Mouse (Mus musculus): ENCODE results near the gene Hspg2. TPM values are rescaled to one million over a fixed set of nuclear protein-coding genes. Genes with fewer than 3 reads are reported as not detected.
"Not testable (repeated sequence)": the region's sequence is repeated elsewhere in the genome, so short reads cannot be mapped to it uniquely, and the experiment has no call there.

Hspg2 gene
- 10 to 100 TPM in 1 of 2 experiments, 1 to 10 TPM in 1; 5.6 to 10.8 TPM for total RNA-seq (2021)

- DNase-seq (ENCODE audit: extremely low spot score in 1 of 2, low spot score in 1 of 2): peak; percentile 59 to 69
Measured at GRCm38 (mm10) chr4:137468260-137469080, at the start of gene Hspg2. Hspg2 (plus strand) TSS chr4:137468769.

DNA sequence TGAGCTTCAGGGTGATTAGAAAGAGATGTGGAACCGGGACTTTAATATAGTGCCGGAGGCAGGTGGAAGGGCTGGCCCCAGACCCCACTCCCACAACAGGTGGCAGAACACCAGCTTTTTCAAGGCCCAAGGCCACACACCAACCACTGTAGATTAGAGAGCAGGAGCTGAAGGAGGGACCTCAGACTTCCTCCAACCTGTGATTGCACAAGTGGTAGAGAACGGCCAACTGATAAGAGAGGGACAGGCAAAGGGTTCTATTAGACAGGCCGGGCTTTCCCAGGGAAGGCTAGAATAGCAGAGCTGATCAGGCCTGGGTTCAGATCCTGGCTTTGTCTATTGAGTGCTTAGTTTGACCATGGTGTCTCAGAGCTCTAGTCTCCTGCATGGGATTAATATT lies 38.1 kb upstream of the Hspg2 start, which contains the start of gene Cela3b:
TSS of gene Cela3b (minus strand) at position 39 of the 400 bp plus-strand sequence.
- DNase-seq (ENCODE audit: extremely low spot score in 1 of 2, low spot score in 1 of 2): no peak

DNA sequence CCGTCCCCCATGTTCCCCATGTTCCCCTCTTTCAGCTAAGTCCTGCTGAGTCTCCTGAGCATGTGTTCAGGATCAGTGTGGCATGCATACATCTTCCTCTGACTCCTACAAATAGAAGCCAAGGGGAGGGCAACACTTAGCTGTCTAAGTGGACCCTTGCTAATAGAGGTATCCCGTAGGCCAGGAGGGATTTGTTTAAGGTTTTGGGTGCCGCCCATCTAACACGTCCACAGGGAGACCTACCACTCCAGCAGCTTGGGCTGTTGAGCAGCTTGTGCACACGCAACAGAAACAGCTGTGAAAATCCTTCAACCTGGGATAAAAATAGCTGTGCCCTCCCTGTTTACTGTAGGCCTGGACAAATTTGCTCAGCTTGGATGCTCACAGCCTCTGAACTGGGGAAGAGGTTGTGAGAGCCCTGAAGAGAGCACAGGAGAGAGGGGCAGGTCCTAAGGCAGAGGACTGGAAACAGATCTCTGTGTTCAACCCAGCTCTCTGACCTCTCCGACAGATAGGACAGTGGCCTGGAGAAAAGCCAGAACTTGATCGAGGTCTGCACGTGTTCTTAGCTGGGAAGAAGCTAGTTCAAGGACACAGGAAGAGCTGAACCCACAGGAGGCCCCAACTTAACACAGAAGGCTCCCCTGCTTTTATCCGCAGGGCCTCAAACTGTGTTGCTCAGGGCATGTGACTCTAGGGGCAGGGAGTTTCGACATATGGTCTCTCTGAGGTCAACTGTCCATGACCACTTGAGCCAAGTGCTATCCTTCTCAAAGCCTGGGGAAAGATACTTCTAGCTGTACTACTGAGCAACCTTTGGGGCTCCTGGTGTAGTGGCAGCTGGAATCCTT lies 35.6 kb upstream of the Hspg2 start:
- DNase-seq (ENCODE audit: extremely low spot score in 1 of 2, low spot score in 1 of 2): not testable (repeated sequence)

GRCm38 (mm10) chr4:137436979-137437669 lies 31.4 kb upstream of the Hspg2 start:
- DNase-seq (ENCODE audit: extremely low spot score in 1 of 2, low spot score in 1 of 2): no peak

GRCm38 (mm10) chr4:137438842-137439241 lies 29.7 kb upstream of the Hspg2 start:
- no peak for DNase-seq (ENCODE audit: extremely low spot score in 1 of 2, low spot score in 1 of 2)

GRCm38 (mm10) chr4:137441332-137441731 lies 27.2 kb upstream of the Hspg2 start:
- no peak for DNase-seq (ENCODE audit: extremely low spot score in 1 of 2, low spot score in 1 of 2)

- peak; percentile 81 to 97 for DNase-seq (ENCODE audit: extremely low spot score in 1 of 2, low spot score in 1 of 2)
Measured at GRCm38 (mm10) chr4:137443625-137444024, 24.9 kb upstream of the Hspg2 start.

GRCm38 (mm10) chr4:137445881-137446280 lies 22.7 kb upstream of the Hspg2 start:
- no peak for DNase-seq (ENCODE audit: extremely low spot score in 1 of 2, low spot score in 1 of 2)

- DNase-seq (ENCODE audit: extremely low spot score in 1 of 2, low spot score in 1 of 2): no peak
Measured at GRCm38 (mm10) chr4:137447363-137448196, 21.0 kb upstream of the Hspg2 start.

DNA sequence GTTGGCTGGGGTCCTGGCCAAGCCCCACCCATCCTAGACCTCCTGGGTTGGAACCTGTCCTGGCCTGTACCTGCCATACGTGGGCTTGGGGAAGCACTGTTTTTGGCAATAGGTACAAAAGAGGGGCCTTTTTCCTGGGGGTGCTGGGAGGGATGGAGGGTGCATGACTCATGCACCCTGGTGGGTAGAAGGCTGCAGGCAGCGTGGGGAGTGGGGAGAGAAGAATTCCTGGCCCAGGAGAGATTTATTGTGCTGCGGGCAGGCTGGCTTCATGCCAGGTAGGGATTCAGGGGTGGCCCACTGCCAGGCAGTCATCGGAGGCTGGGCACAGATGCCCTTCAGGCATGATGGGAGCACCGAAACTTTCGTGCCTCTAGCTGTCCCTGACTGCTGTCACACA lies 20.4 kb upstream of the Hspg2 start:
- DNase-seq (ENCODE audit: extremely low spot score in 1 of 2, low spot score in 1 of 2): no peak

DNA sequence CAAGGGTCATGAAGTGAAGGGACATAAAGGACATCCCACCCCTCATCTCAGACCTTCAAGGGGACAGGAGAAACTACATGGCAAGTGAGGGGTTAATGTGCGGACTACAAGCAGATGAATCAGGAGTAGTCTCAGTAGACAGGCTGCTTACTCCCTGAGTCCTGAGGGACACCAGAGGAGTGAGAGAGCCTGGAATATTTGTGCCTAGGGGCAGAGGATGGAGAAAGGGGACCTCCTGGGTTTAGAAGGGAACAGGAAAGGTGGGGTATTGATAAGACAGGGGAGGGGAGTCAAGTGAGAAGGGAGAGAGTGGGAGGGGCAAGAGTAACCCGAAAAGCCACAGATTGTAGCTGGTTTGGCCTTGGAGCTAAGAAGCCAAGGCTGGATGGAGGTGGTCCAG lies 19.9 kb upstream of the Hspg2 start:
- DNase-seq (ENCODE audit: extremely low spot score in 1 of 2, low spot score in 1 of 2): no peak

DNA sequence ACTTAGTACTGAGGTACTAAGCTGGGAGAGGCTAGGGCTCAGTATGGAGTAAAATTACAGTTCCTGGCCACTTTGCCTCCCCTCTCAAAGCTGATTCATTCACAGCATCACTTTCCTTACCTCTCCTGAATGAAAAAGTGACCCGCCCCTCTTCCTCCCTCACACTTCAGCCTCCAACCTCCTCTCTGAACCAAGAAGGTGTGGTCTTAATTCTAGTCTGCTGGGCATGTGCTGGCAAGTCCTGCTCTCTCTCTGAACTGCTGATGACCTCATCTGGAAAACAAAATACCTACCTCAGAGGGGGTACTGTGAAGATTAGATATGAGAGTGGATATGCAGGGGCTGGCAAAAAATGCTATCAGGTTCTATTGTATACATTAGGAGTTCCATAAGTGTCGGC lies 19.4 kb upstream of the Hspg2 start:
- no peak for DNase-seq (ENCODE audit: extremely low spot score in 1 of 2, low spot score in 1 of 2)

DNA sequence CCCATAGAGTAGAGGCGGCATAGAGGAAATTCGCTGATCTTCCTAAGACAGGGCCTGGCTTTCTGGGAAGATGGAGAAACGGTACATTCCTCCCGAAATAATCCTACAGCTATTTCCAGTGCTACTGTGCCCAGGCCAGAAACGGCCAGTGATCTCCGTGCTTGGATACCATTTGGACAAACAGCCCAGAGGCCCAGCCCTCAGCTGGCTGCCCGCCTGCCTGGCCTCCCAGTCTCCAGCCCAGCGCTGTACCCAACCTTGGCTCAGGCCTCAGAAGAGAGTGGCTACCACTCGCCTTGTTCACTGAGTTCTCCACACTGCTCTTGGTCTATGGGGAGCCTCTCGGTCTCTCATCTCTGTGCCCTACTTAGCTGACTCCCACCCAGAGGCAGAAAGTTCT lies 18.9 kb upstream of the Hspg2 start:
- no peak for DNase-seq (ENCODE audit: extremely low spot score in 1 of 2, low spot score in 1 of 2)

GRCm38 (mm10) chr4:137452190-137452589 lies 16.4 kb upstream of the Hspg2 start:
- DNase-seq (ENCODE audit: extremely low spot score in 1 of 2, low spot score in 1 of 2): no peak

GRCm38 (mm10) chr4:137453234-137453767 lies 15.3 kb upstream of the Hspg2 start, which contains the start of gene 1700013G24Rik:
1700013G24Rik (plus strand) TSS chr4:137453284.
- no peak for DNase-seq (ENCODE audit: extremely low spot score in 1 of 2, low spot score in 1 of 2)

- DNase-seq (ENCODE audit: extremely low spot score in 1 of 2, low spot score in 1 of 2): no peak
Measured at GRCm38 (mm10) chr4:137454582-137454981, 14.0 kb upstream of the Hspg2 start.

DNA sequence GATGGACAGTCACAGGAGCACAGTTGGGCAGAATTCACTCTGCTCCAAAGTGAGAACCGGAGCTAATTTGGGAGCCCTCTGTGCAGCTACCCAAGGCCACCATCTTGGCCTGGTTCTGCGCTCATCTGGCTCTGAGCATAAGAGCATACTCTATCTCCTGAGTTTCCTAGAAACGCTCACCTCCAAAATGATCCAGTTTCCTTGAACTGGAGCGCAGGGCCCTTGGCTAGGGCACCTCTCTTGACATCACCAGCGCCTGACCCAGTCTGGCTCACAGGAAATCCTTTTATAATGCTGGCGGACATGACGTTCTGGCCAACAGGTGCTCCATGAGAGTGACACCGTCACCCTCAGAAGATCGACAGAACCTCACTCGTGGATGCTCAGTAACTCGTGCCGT lies 12.0 kb upstream of the Hspg2 start:
- no peak for DNase-seq (ENCODE audit: extremely low spot score in 1 of 2, low spot score in 1 of 2)

GRCm38 (mm10) chr4:137457292-137457691 lies 11.3 kb upstream of the Hspg2 start:
- no peak for DNase-seq (ENCODE audit: extremely low spot score in 1 of 2, low spot score in 1 of 2)

DNA sequence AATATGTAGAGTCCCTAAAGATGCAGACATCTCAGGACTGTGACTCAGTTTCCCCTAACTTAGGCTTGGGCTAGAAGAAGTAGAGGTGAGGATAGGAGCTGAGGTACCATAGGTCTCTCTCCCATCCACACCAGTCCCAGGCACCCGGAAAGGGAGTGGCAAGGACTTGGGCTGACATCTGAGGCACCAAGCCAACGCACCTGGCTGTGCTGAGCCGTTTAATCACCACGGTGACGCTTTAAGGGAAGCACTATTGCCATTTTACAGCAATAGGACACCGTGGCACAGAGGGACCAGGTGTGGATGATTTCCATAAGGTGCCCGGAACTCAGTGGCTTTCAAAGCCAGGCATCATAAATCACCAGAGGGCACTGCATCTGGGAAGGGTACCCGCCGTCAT lies 10.3 kb upstream of the Hspg2 start:
- DNase-seq (ENCODE audit: extremely low spot score in 1 of 2, low spot score in 1 of 2): no peak

- DNase-seq (ENCODE audit: extremely low spot score in 1 of 2, low spot score in 1 of 2): no peak
Measured at GRCm38 (mm10) chr4:137458861-137459260, 9.7 kb upstream of the Hspg2 start.

Data from layer of hippocampus, postnatal 25 days (tissue).